ENCODE assay signal across 10 mouse cellular contexts in the genomic region with DNA sequence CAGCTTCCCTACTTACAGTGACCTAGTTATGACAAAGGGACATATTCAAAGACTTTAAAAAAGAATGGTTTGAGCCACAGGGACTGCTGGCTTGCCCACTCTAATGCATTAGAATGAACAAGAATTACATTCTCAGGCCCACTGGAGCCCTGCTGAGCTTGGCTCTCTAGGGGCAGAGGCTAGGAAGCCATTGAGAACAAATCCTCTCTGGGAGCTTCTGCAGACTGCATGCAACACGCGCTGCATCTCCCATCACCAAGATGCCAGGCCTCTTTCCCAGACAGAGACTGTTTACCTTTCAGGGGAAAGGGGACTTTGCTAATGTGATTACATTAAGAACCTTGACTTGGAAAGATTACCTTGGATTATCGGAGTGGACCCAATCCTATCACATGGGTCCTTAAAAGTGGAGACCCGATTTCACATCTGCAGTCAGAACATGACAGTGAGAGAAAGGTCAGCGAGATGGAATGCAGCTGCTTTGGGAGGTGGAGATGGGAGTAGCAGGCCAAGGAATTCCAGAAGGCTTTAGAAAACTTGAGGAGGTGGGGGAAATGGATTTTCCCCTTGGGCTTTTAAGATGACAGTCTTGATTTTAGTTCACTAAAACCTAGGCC. TPM values are rescaled to one million over a fixed set of nuclear protein-coding genes. Genes with fewer than 3 reads are reported as not detected.
DNase-seq lines count a peak whose midpoint lies in the region; ATAC-seq and TF ChIP-seq lines count a peak whose summit lies in the region.
"Had no signal": no experiment of that assay in that cellular context is flagged by ENCODE, and none has a peak within 500 bp of the region (broad histone marks: within the 10 kb centered on the region; RNA-seq: fewer than 3 reads in every experiment).

No protein-coding gene starts in this region.

- no peaks in the 10 kb centered on the region; the same call in 1 of the 2 replicates for H3K36me3 ChIP-seq in heart, embryonic 10.5 days
- H3K36me3 ChIP-seq in midbrain, embryonic 12.5 days = no peaks in the 10 kb centered on the region
- no peaks in the 10 kb centered on the region for H3K36me3 ChIP-seq in midbrain, postnatal 0 days (ENCODE audit: insufficient read depth, low read length)
- no peaks in the 10 kb centered on the region for H3K36me3 ChIP-seq in intestine, embryonic 15.5 days
- H3K36me3 ChIP-seq: hindbrain, embryonic 15.5 days; liver, embryonic 15.5 days had no signal

- H3K9me3 ChIP-seq in heart, embryonic 10.5 days = no peaks in the 10 kb centered on the region
- no peaks in the 10 kb centered on the region for H3K9me3 ChIP-seq in midbrain, embryonic 12.5 days
- no peaks in the 10 kb centered on the region for H3K9me3 ChIP-seq in midbrain, postnatal 0 days (ENCODE audit: low read length)
- no peaks in the 10 kb centered on the region for H3K9me3 ChIP-seq in intestine, embryonic 15.5 days
- H3K9me3 ChIP-seq: hindbrain, embryonic 15.5 days; liver, embryonic 15.5 days had no signal

- no peak overlapping the region for H3K4me2 ChIP-seq in midbrain, embryonic 12.5 days (replicated peaks)
- H3K4me2 ChIP-seq in midbrain, postnatal 0 days (ENCODE audit: low read depth, low read length, poor library complexity, severe bottlenecking) = no peak overlapping the region
- no peak overlapping the region for H3K4me2 ChIP-seq in intestine, embryonic 15.5 days (replicated peaks)
- H3K4me2 ChIP-seq: hindbrain, embryonic 15.5 days; liver, embryonic 15.5 days had no signal

- H3K27me3 ChIP-seq in heart, embryonic 10.5 days (ENCODE audit: insufficient read depth, poor library complexity, severe bottlenecking) = no peaks in the 10 kb centered on the region
- H3K27me3 ChIP-seq in midbrain, embryonic 12.5 days = no peaks in the 10 kb centered on the region; the same call in 1 of the 2 replicates
- H3K27me3 ChIP-seq in midbrain, postnatal 0 days (ENCODE audit: insufficient read depth, low read length) = no peaks in the 10 kb centered on the region
- H3K27me3 ChIP-seq in intestine, embryonic 15.5 days (replicated peaks) = no peaks in the 10 kb centered on the region
- H3K27me3 ChIP-seq: hindbrain, embryonic 15.5 days; liver, embryonic 15.5 days had no signal

- no peak overlapping the region for H3K4me3 ChIP-seq in heart, embryonic 10.5 days
- no peak overlapping the region for H3K4me3 ChIP-seq in midbrain, embryonic 12.5 days
- H3K4me3 ChIP-seq in midbrain, postnatal 0 days (ENCODE audit: low read depth, low read length) = no peak overlapping the region
- no peak overlapping the region for H3K4me3 ChIP-seq in intestine, embryonic 15.5 days (replicated peaks)
- H3K4me3 ChIP-seq: hindbrain, embryonic 15.5 days; liver, embryonic 15.5 days had no signal

- no peak overlapping the region for H3K9ac ChIP-seq in midbrain, embryonic 12.5 days (replicated peaks)
- no peak overlapping the region for H3K9ac ChIP-seq in midbrain, postnatal 0 days (replicated peaks; ENCODE audit: low read length, poor library complexity, severe bottlenecking)
- no peak overlapping the region for H3K9ac ChIP-seq in intestine, embryonic 15.5 days
- H3K9ac ChIP-seq: hindbrain, embryonic 15.5 days; liver, embryonic 15.5 days had no signal

- WGBS in heart, embryonic 10.5 days = 30% methylated on average over 5 of the region's 5 CpGs
- WGBS in midbrain, embryonic 12.5 days = 21% methylated on average over 5 of the region's 5 CpGs
- 26% methylated on average over 5 of the region's 5 CpGs for WGBS in midbrain, postnatal 0 days
- 28% methylated on average over 5 of the region's 5 CpGs for WGBS in intestine, embryonic 15.5 days

- intact Hi-C loops in heart, postnatal 25 days (cut with DNase I) = no loop called here

- no peak for TF ChIP-seq CTCF in midbrain, postnatal 0 days (IDR thresholded peaks at IDR 0.05)

- DNase-seq in heart, embryonic 10.5 days (ENCODE audit: low spot score) = no peak
- no peak for DNase-seq in heart, postnatal 25 days (ENCODE audit: low spot score)
- no peak for DNase-seq in midbrain, postnatal 0 days (ENCODE audit: low spot score)
- DNase-seq in layer of hippocampus, adult 11-12 months (ENCODE audit: low spot score) = no peak
- DNase-seq in thymus, postnatal 0 days (ENCODE audit: low spot score) = no peak
- no peak for DNase-seq in gastrocnemius, postnatal 4 days (ENCODE audit: low spot score in 2 of 2)

- peaks cover 64% of the 10 kb centered on the region for H3K4me1 ChIP-seq in heart, embryonic 10.5 days
- H3K4me1 ChIP-seq in midbrain, embryonic 12.5 days = peaks cover 39% of the 10 kb centered on the region
- H3K4me1 ChIP-seq in midbrain, postnatal 0 days (ENCODE audit: insufficient read depth, low read length) = no peaks in the 10 kb centered on the region; the same call in 1 of the 2 replicates
- peaks cover 26% of the 10 kb centered on the region for H3K4me1 ChIP-seq in intestine, embryonic 15.5 days (replicated peaks)

- peak overlapping the region; percentile 90 for H3K27ac ChIP-seq in heart, embryonic 10.5 days
- peak overlapping the region; percentile 43; the same call in 1 of the 2 replicates for H3K27ac ChIP-seq in midbrain, embryonic 12.5 days (replicated peaks)
- no peak overlapping the region for H3K27ac ChIP-seq in midbrain, postnatal 0 days (ENCODE audit: low read depth, low read length)
- H3K27ac ChIP-seq in intestine, embryonic 15.5 days = peak overlapping the region; percentile 71
- H3K27ac ChIP-seq: hindbrain, embryonic 15.5 days; liver, embryonic 15.5 days had no signal

- ATAC-seq in midbrain, embryonic 12.5 days (ENCODE audit: low FRiP score, low read depth) = no peak
- ATAC-seq in midbrain, postnatal 0 days (ENCODE audit: low FRiP score) = no peak
- ATAC-seq in intestine, embryonic 15.5 days = no peak

RNA-seq across cellular contexts. Expression of a gene that starts 26.6 kb away (rescaled TPM):
- 34.5 and 42.8 TPM in 2 replicates for polyA plus RNA-seq in heart, embryonic 10.5 days (2016; fragmentation: Nextera tagmentation; extraction: Ambion mirVana)
- 1 to 10 TPM; 2.5 TPM for total RNA-seq in heart, postnatal 25 days (2021)
- polyA plus RNA-seq in midbrain, embryonic 12.5 days (2016; fragmentation: Nextera tagmentation; extraction: Ambion mirVana) = 18.7 and 26.2 TPM in 2 replicates
- 27.4 and 35.0 TPM in 2 replicates for total RNA-seq in midbrain, postnatal 0 days (2014; rRNA removed)
- 23.0 and 23.4 TPM in 2 replicates for polyA plus RNA-seq in midbrain, postnatal 0 days (2015; fragmentation: Nextera tagmentation; extraction: Ambion mirVana)
- polyA plus RNA-seq in intestine, embryonic 15.5 days (2015; fragmentation: Nextera tagmentation; extraction: Ambion mirVana) = 46.3 and 52.2 TPM in 2 replicates
- 4.9 and 7.8 TPM in 2 replicates for polyA plus RNA-seq in thymus, postnatal 0 days (2015; fragmentation: Nextera tagmentation; extraction: Ambion mirVana)
- total RNA-seq in gastrocnemius, postnatal 4 days (2021) = 10 to 100 TPM; 60.0 to 67.4 TPM
